Mouse (Mus musculus) cortical plate, adult 2 months (tissue): ENCODE measurements at regions not wholly inside any gene's neighbourhood (a gene's known extent, or its start where the extent isn't known, plus 50 kb on each side); places are given as distances from the start of the nearest gene placed in this dataset.

ENCODE experiments used
- CTCF ChIP-seq: fragments of 200-500 bp; IDR thresholded peaks from 2 replicates; pipeline ENCODE4 v1.5.1; 2011; ENCODE audit warnings: mild to moderate bottlenecking, control low read depth, low read length; ENCODE audit not compliant: insufficient read depth; ENCODE audit errors: extremely low read depth
- POLR2A ChIP-seq: fragments of 200-500 bp; IDR thresholded peaks from 2 replicates; pipeline ENCODE4 v1.6.1; 2011; ENCODE audit warnings: mild to moderate bottlenecking, low read length, control low read depth; ENCODE audit not compliant: insufficient read depth; ENCODE audit errors: extremely low read depth

GRCm38 (mm10) chr11:31574941-31575340 lies 96.7 kb downstream of the Bod1 start:
- TF ChIP-seq POLR2A: no peak
- no peak for TF ChIP-seq CTCF
